12 mouse cellular contexts compared by ENCODE assay signal in genomic region chr19:46375489-46375888, GRCm38 (mm10). TPM values are rescaled to one million over a fixed set of nuclear protein-coding genes. Genes with fewer than 3 reads are reported as not detected.
A peak's percentile ranks its signal among the peaks of the same experiment; 100 is the strongest.
DNase-seq lines count a peak whose midpoint lies in the region; ATAC-seq and TF ChIP-seq lines count a peak whose summit lies in the region.
"Had no signal": no experiment of that assay in that cellular context is flagged by ENCODE, and none has a peak within 500 bp of the region (broad histone marks: within the 10 kb centered on the region; RNA-seq: fewer than 3 reads in every experiment).

No protein-coding gene starts in this region.

- H3K9me3 ChIP-seq in heart, embryonic 10.5 days: no peaks in the 10 kb centered on the region
- no peaks in the 10 kb centered on the region for H3K9me3 ChIP-seq in neural tube, embryonic 14.5 days (ENCODE audit: control insufficient read depth, low read length)
- H3K9me3 ChIP-seq in forebrain, postnatal 0 days (ENCODE audit: low read length): no peaks in the 10 kb centered on the region
- H3K9me3 ChIP-seq: embryonic facial prominence, embryonic 13.5 days had no signal

- 75% methylated on average over 5 of the region's 5 CpGs for WGBS in heart, embryonic 10.5 days
- 60% methylated on average over 5 of the region's 5 CpGs for WGBS in neural tube, embryonic 14.5 days
- 28% methylated on average over 5 of the region's 5 CpGs for WGBS in forebrain, postnatal 0 days

- TF ChIP-seq CTCF in forebrain, postnatal 0 days (IDR thresholded peaks at IDR 0.05; ENCODE audit: low read depth): no peak

- peak; percentile 59; the same call in 1 of the 2 replicates for ATAC-seq in neural tube, embryonic 14.5 days (ENCODE audit: low read depth)
- ATAC-seq in forebrain, postnatal 0 days: peak; percentile 53
- ATAC-seq: intestine, embryonic 16.5 days had no signal

- no peak overlapping the region for H3K4me3 ChIP-seq in heart, embryonic 10.5 days
- H3K4me3 ChIP-seq in neural tube, embryonic 14.5 days (ENCODE audit: low read depth, low read length): no peak overlapping the region
- H3K4me3 ChIP-seq in forebrain, postnatal 0 days (ENCODE audit: low read depth, low read length): no peak overlapping the region
- H3K4me3 ChIP-seq: embryonic facial prominence, embryonic 13.5 days had no signal

- no peak overlapping the region for H3K9ac ChIP-seq in neural tube, embryonic 14.5 days (replicated peaks; ENCODE audit: low read depth, low read length)
- H3K9ac ChIP-seq in forebrain, postnatal 0 days: no peak overlapping the region
- H3K9ac ChIP-seq: embryonic facial prominence, embryonic 13.5 days; liver, embryonic 14.5 days had no signal

- H3K4me1 ChIP-seq in heart, embryonic 10.5 days: peaks cover 10% of the 10 kb centered on the region
- no peaks in the 10 kb centered on the region for H3K4me1 ChIP-seq in neural tube, embryonic 14.5 days (ENCODE audit: control insufficient read depth, insufficient read depth, low read length)
- no peaks in the 10 kb centered on the region for H3K4me1 ChIP-seq in forebrain, postnatal 0 days (ENCODE audit: insufficient read depth)
- H3K4me1 ChIP-seq: embryonic facial prominence, embryonic 13.5 days had no signal

- H3K27ac ChIP-seq in heart, embryonic 10.5 days: no peak overlapping the region
- H3K27ac ChIP-seq in neural tube, embryonic 14.5 days (ENCODE audit: low read depth, low read length): no peak overlapping the region
- no peak overlapping the region for H3K27ac ChIP-seq in forebrain, postnatal 0 days (ENCODE audit: low read depth, low read length)
- H3K27ac ChIP-seq: embryonic facial prominence, embryonic 13.5 days; liver, embryonic 14.5 days had no signal

- H3K27me3 ChIP-seq in heart, embryonic 10.5 days (ENCODE audit: insufficient read depth, poor library complexity, severe bottlenecking): no peaks in the 10 kb centered on the region
- H3K27me3 ChIP-seq in neural tube, embryonic 14.5 days (ENCODE audit: control insufficient read depth, insufficient read depth, low read length): no peaks in the 10 kb centered on the region
- no peaks in the 10 kb centered on the region for H3K27me3 ChIP-seq in forebrain, postnatal 0 days (ENCODE audit: insufficient read depth, low read length)
- H3K27me3 ChIP-seq: embryonic facial prominence, embryonic 13.5 days had no signal

- DNase-seq in heart, adult 18-20 months: peak; percentile 27 to 32
- no peak for DNase-seq in heart, embryonic 10.5 days (ENCODE audit: low spot score)
- DNase-seq in neural tube, embryonic 10.5 days (ENCODE audit: extremely low spot score, low spot score): no peak
- DNase-seq in forebrain, postnatal 0 days: peak; percentile 61
- DNase-seq in lung, postnatal 14 days: peak; percentile 41
- DNase-seq in embryo, embryonic 10.5 days (ENCODE audit: low spot score): no peak
- no peak for DNase-seq in urinary bladder, postnatal 4 days (ENCODE audit: low spot score in 2 of 2)
- DNase-seq: adrenal gland, postnatal 10 days had no signal

- H3K36me3 ChIP-seq in heart, embryonic 10.5 days: peaks cover 46% of the 10 kb centered on the region
- H3K36me3 ChIP-seq in neural tube, embryonic 14.5 days (ENCODE audit: control insufficient read depth, insufficient read depth, low read length): peaks cover 30% of the 10 kb centered on the region
- H3K36me3 ChIP-seq in forebrain, postnatal 0 days (ENCODE audit: insufficient read depth): peaks cover 45% of the 10 kb centered on the region

- H3K4me2 ChIP-seq in neural tube, embryonic 14.5 days (ENCODE audit: low read depth, low read length): no peak overlapping the region
- H3K4me2 ChIP-seq in forebrain, postnatal 0 days (ENCODE audit: low read depth): no peak overlapping the region
- H3K4me2 ChIP-seq: embryonic facial prominence, embryonic 13.5 days had no signal

RNA-seq across cellular contexts. Expression of gene Actr1a, which starts 20.1 kb away (rescaled TPM):
- 10 to 100 TPM; 86.6 to 89.7 TPM for total RNA-seq in heart, adult 18-20 months (2021)
- 124 and 137 TPM in 2 replicates for polyA plus RNA-seq in heart, embryonic 10.5 days (2016; fragmentation: Nextera tagmentation; extraction: Ambion mirVana)
- polyA plus RNA-seq in neural tube, embryonic 14.5 days (2014; fragmentation: Nextera tagmentation; extraction: Ambion mirVana): 320 and 344 TPM in 2 replicates
- total RNA-seq in forebrain, postnatal 0 days (2014; rRNA removed): 356 and 372 TPM in 2 replicates
- 360 and 367 TPM in 2 replicates for polyA plus RNA-seq in forebrain, postnatal 0 days (2015; fragmentation: Nextera tagmentation; extraction: Ambion mirVana)

RNA-seq across cellular contexts. Expression of gene Sufu, which starts 21.2 kb away (rescaled TPM):
- 10 to 100 TPM; 10.1 to 11.6 TPM for total RNA-seq in heart, adult 18-20 months (2021)
- polyA plus RNA-seq in heart, embryonic 10.5 days (2016; fragmentation: Nextera tagmentation; extraction: Ambion mirVana): 30.9 and 32.8 TPM in 2 replicates
- polyA plus RNA-seq in neural tube, embryonic 14.5 days (2014; fragmentation: Nextera tagmentation; extraction: Ambion mirVana): 20.2 and 24.9 TPM in 2 replicates
- 9.4 and 13.1 TPM in 2 replicates for total RNA-seq in forebrain, postnatal 0 days (2014; rRNA removed)
- 12.7 and 17.7 TPM in 2 replicates for polyA plus RNA-seq in forebrain, postnatal 0 days (2015; fragmentation: Nextera tagmentation; extraction: Ambion mirVana)

RNA-seq across cellular contexts. Expression of gene 2310034G01Rik, which starts 25.4 kb away (rescaled TPM):
- under 1 TPM; 0.69 TPM for total RNA-seq in heart, adult 18-20 months (2021)
- polyA plus RNA-seq in heart, embryonic 10.5 days (2016; fragmentation: Nextera tagmentation; extraction: Ambion mirVana): 0.51 and 0.84 TPM in 2 replicates
- polyA plus RNA-seq in neural tube, embryonic 14.5 days (2014; fragmentation: Nextera tagmentation; extraction: Ambion mirVana): 2.0 and 3.9 TPM in 2 replicates
- total RNA-seq in forebrain, postnatal 0 days (2014; rRNA removed): 2.4 and 4.3 TPM in 2 replicates
- 2.0 and 2.3 TPM in 2 replicates for polyA plus RNA-seq in forebrain, postnatal 0 days (2015; fragmentation: Nextera tagmentation; extraction: Ambion mirVana)

RNA-seq across cellular contexts. Expression of gene Mfsd13a, which starts 34.6 kb away (rescaled TPM):
- 1 to 10 TPM; 3.7 to 4.0 TPM for total RNA-seq in heart, adult 18-20 months (2021)
- 5.5 and 9.0 TPM in 2 replicates for polyA plus RNA-seq in heart, embryonic 10.5 days (2016; fragmentation: Nextera tagmentation; extraction: Ambion mirVana)
- 10.7 and 12.7 TPM in 2 replicates for polyA plus RNA-seq in neural tube, embryonic 14.5 days (2014; fragmentation: Nextera tagmentation; extraction: Ambion mirVana)
- total RNA-seq in forebrain, postnatal 0 days (2014; rRNA removed): 4.1 and 5.3 TPM in 2 replicates
- 11.5 and 14.1 TPM in 2 replicates for polyA plus RNA-seq in forebrain, postnatal 0 days (2015; fragmentation: Nextera tagmentation; extraction: Ambion mirVana)

RNA-seq across cellular contexts. Expression of gene Cuedc2, which starts 37.0 kb away (rescaled TPM):
- total RNA-seq in heart, adult 18-20 months (2021): 10 to 100 TPM; 91.4 to 92.1 TPM
- 146 and 153 TPM in 2 replicates for polyA plus RNA-seq in heart, embryonic 10.5 days (2016; fragmentation: Nextera tagmentation; extraction: Ambion mirVana)
- 346 and 359 TPM in 2 replicates for polyA plus RNA-seq in neural tube, embryonic 14.5 days (2014; fragmentation: Nextera tagmentation; extraction: Ambion mirVana)
- total RNA-seq in forebrain, postnatal 0 days (2014; rRNA removed): 214 and 275 TPM in 2 replicates
- 388 and 443 TPM in 2 replicates for polyA plus RNA-seq in forebrain, postnatal 0 days (2015; fragmentation: Nextera tagmentation; extraction: Ambion mirVana)

Comparison
In these comparisons a context has a peak if more than half of its experiments do, and no peak if none do; other contexts are left out.
1. DNase-seq: peak in heart, adult 18-20 months (2 of 2), forebrain, postnatal 0 days (single experiment) and lung, postnatal 14 days (single experiment); none in heart, embryonic 10.5 days (single experiment), neural tube, embryonic 10.5 days (single experiment), embryo, embryonic 10.5 days (single experiment) and urinary bladder, postnatal 4 days (0 of 2).